Mouse (Mus musculus): ENCODE measurements at regions not wholly inside any gene's neighbourhood (a gene's known extent, or its start where the extent isn't known, plus 50 kb on each side); places are given as distances from the start of the nearest gene placed in this dataset.

GRCm38 (mm10) chr11:57432299-57432698, 86.1 kb downstream of the Fam114a2 start:
- Histone ChIP-seq H3K27me3 (ENCODE audit: control insufficient read depth, insufficient read depth, low read length) (no peaks in the 10 kb centered on the region), H3K4me2 (ENCODE audit: low read depth, low read length, severe bottlenecking) (no peak overlapping the region), H3K9ac (ENCODE audit: low read length) (no peak overlapping the region), H3K9me3 (ENCODE audit: control insufficient read depth, low read length) (no peaks in the 10 kb centered on the region), H3K4me1 (replicated peaks; ENCODE audit: control insufficient read depth, insufficient read depth, low read length) (no peaks in the 10 kb centered on the region), H3K36me3 (ENCODE audit: control insufficient read depth, insufficient read depth, low read length) (no peaks in the 10 kb centered on the region), H3K27ac (ENCODE audit: low read depth, low read length) (no peak overlapping the region), H3K4me3 (ENCODE audit: low read depth, low read length) (no peak overlapping the region)
- no peak for ATAC-seq (replicated peaks; ENCODE audit: low FRiP score)
- DNase-seq (ENCODE audit: low spot score), result no peak
- 76% methylated on average over 1 of the region's 1 CpGs for WGBS

- H3K4me1 ChIP-seq (replicated peaks; ENCODE audit: control insufficient read depth, insufficient read depth, low read length), result no peaks in the 10 kb centered on the region
- H3K9me3 ChIP-seq (ENCODE audit: control insufficient read depth, low read length), result no peaks in the 10 kb centered on the region
- no peak overlapping the region for H3K4me2 ChIP-seq (ENCODE audit: low read depth, low read length, severe bottlenecking)
- DNase-seq (ENCODE audit: low spot score) (no peak), ATAC-seq (replicated peaks; ENCODE audit: low FRiP score) (no peak)
- no peak overlapping the region for H3K4me3 ChIP-seq (ENCODE audit: low read depth, low read length)
- H3K27ac ChIP-seq (ENCODE audit: low read depth, low read length), result no peak overlapping the region
- no peaks in the 10 kb centered on the region for H3K36me3 ChIP-seq (ENCODE audit: control insufficient read depth, insufficient read depth, low read length)
- no peaks in the 10 kb centered on the region for H3K27me3 ChIP-seq (ENCODE audit: control insufficient read depth, insufficient read depth, low read length)
- no peak overlapping the region for H3K9ac ChIP-seq (ENCODE audit: low read length)
Observed at GRCm38 (mm10) chr11:57431886-57432285, 86.5 kb downstream of the Fam114a2 start.

- WGBS, result 68% methylated on average over 12 of the region's 12 CpGs
- peak; percentile 63 for DNase-seq (ENCODE audit: low spot score)
Observed at GRCm38 (mm10) chr11:57426046-57426805, 92.2 kb downstream of the Fam114a2 start.

GRCm38 (mm10) chr11:57419416-57419815, 99.0 kb downstream of the Fam114a2 start:
- Histone ChIP-seq H3K4me3 (ENCODE audit: low read depth, low read length) (no peak overlapping the region), H3K27me3 (ENCODE audit: control insufficient read depth, insufficient read depth, low read length) (no peaks in the 10 kb centered on the region), H3K9ac (ENCODE audit: low read length) (no peak overlapping the region), H3K36me3 (ENCODE audit: control insufficient read depth, insufficient read depth, low read length) (no peaks in the 10 kb centered on the region), H3K4me1 (replicated peaks; ENCODE audit: control insufficient read depth, insufficient read depth, low read length) (no peaks in the 10 kb centered on the region), H3K9me3 (ENCODE audit: control insufficient read depth, low read length) (no peaks in the 10 kb centered on the region), H3K4me2 (ENCODE audit: low read depth, low read length, severe bottlenecking) (no peak overlapping the region), H3K27ac (ENCODE audit: low read depth, low read length) (no peak overlapping the region)
- ATAC-seq (replicated peaks; ENCODE audit: low FRiP score) (no peak), DNase-seq (ENCODE audit: low spot score) (no peak)
- WGBS, result 69% methylated on average over 6 of the region's 6 CpGs

More at GRCm38 (mm10) chr11:57426046-57426805, 92.2 kb downstream of the Fam114a2 start:
- Histone ChIP-seq H3K9me3 (ENCODE audit: control insufficient read depth, low read length) (no peaks in the 10 kb centered on the region), H3K4me1 (replicated peaks; ENCODE audit: control insufficient read depth, insufficient read depth, low read length) (no peaks in the 10 kb centered on the region), H3K4me2 (ENCODE audit: low read depth, low read length, severe bottlenecking) (no peak overlapping the region), H3K9ac (ENCODE audit: low read length) (no peak overlapping the region), H3K27me3 (ENCODE audit: control insufficient read depth, insufficient read depth, low read length) (no peaks in the 10 kb centered on the region), H3K4me3 (ENCODE audit: low read depth, low read length) (no peak overlapping the region), H3K27ac (ENCODE audit: low read depth, low read length) (no peak overlapping the region), H3K36me3 (ENCODE audit: control insufficient read depth, insufficient read depth, low read length) (no peaks in the 10 kb centered on the region)
- ATAC-seq (replicated peaks; ENCODE audit: low FRiP score), result no peak

- 87% methylated on average over 11 of the region's 11 CpGs for WGBS
- no peak for DNase-seq (ENCODE audit: low spot score)
- H3K4me3 ChIP-seq (ENCODE audit: low read depth, low read length), result no peak overlapping the region
- H3K27ac ChIP-seq (ENCODE audit: low read depth, low read length), result no peak overlapping the region
- no peaks in the 10 kb centered on the region for H3K9me3 ChIP-seq (ENCODE audit: control insufficient read depth, low read length)
- H3K4me1 ChIP-seq (replicated peaks; ENCODE audit: control insufficient read depth, insufficient read depth, low read length), result no peaks in the 10 kb centered on the region
- H3K27me3 ChIP-seq (ENCODE audit: control insufficient read depth, insufficient read depth, low read length), result no peaks in the 10 kb centered on the region
- no peaks in the 10 kb centered on the region for H3K36me3 ChIP-seq (ENCODE audit: control insufficient read depth, insufficient read depth, low read length)
- no peak for ATAC-seq (replicated peaks; ENCODE audit: low FRiP score)
- no peak overlapping the region for H3K9ac ChIP-seq (ENCODE audit: low read length)
- H3K4me2 ChIP-seq (ENCODE audit: low read depth, low read length, severe bottlenecking), result no peak overlapping the region
Observed at GRCm38 (mm10) chr11:57416011-57416410, 102.4 kb downstream of the Fam114a2 start.

GRCm38 (mm10) chr11:57415167-57415566, 103.2 kb downstream of the Fam114a2 start:
- Histone ChIP-seq H3K36me3 (ENCODE audit: control insufficient read depth, insufficient read depth, low read length) (no peaks in the 10 kb centered on the region), H3K9ac (ENCODE audit: low read length) (no peak overlapping the region), H3K4me3 (ENCODE audit: low read depth, low read length) (no peak overlapping the region), H3K4me1 (replicated peaks; ENCODE audit: control insufficient read depth, insufficient read depth, low read length) (no peaks in the 10 kb centered on the region), H3K4me2 (ENCODE audit: low read depth, low read length, severe bottlenecking) (no peak overlapping the region), H3K27me3 (ENCODE audit: control insufficient read depth, insufficient read depth, low read length) (no peaks in the 10 kb centered on the region), H3K9me3 (ENCODE audit: control insufficient read depth, low read length) (no peaks in the 10 kb centered on the region), H3K27ac (ENCODE audit: low read depth, low read length) (no peak overlapping the region)
- no peak for ATAC-seq (replicated peaks; ENCODE audit: low FRiP score)
- no peak for DNase-seq (ENCODE audit: low spot score)
- 66% methylated on average over 5 of the region's 5 CpGs for WGBS

- Histone ChIP-seq H3K27me3 (ENCODE audit: control insufficient read depth, insufficient read depth, low read length) (no peaks in the 10 kb centered on the region), H3K4me1 (replicated peaks; ENCODE audit: control insufficient read depth, insufficient read depth, low read length) (no peaks in the 10 kb centered on the region), H3K9me3 (ENCODE audit: control insufficient read depth, low read length) (no peaks in the 10 kb centered on the region), H3K36me3 (ENCODE audit: control insufficient read depth, insufficient read depth, low read length) (no peaks in the 10 kb centered on the region), H3K27ac (ENCODE audit: low read depth, low read length) (no peak overlapping the region), H3K4me3 (ENCODE audit: low read depth, low read length) (no peak overlapping the region), H3K4me2 (ENCODE audit: low read depth, low read length, severe bottlenecking) (no peak overlapping the region), H3K9ac (ENCODE audit: low read length) (no peak overlapping the region)
- DNase-seq (ENCODE audit: low spot score) (no peak), ATAC-seq (replicated peaks; ENCODE audit: low FRiP score) (no peak)
- WGBS, result 57% methylated on average over 7 of the region's 7 CpGs
Observed at GRCm38 (mm10) chr11:57414697-57415096, 103.7 kb downstream of the Fam114a2 start.

GRCm38 (mm10) chr11:57413271-57413670, 105.1 kb downstream of the Fam114a2 start:
- H3K4me3 ChIP-seq (ENCODE audit: low read depth, low read length), result no peak overlapping the region
- H3K27ac ChIP-seq (ENCODE audit: low read depth, low read length), result no peak overlapping the region
- H3K9me3 ChIP-seq (ENCODE audit: control insufficient read depth, low read length), result no peaks in the 10 kb centered on the region
- no peaks in the 10 kb centered on the region for H3K4me1 ChIP-seq (replicated peaks; ENCODE audit: control insufficient read depth, insufficient read depth, low read length)
- H3K27me3 ChIP-seq (ENCODE audit: control insufficient read depth, insufficient read depth, low read length), result no peaks in the 10 kb centered on the region
- no peak for DNase-seq (ENCODE audit: low spot score)
- no peak for ATAC-seq (replicated peaks; ENCODE audit: low FRiP score)
- no peak overlapping the region for H3K9ac ChIP-seq (ENCODE audit: low read length)
- no peak overlapping the region for H3K4me2 ChIP-seq (ENCODE audit: low read depth, low read length, severe bottlenecking)
- no peaks in the 10 kb centered on the region for H3K36me3 ChIP-seq (ENCODE audit: control insufficient read depth, insufficient read depth, low read length)
- WGBS, result 75% methylated on average over 4 of the region's 4 CpGs

- Histone ChIP-seq H3K36me3 (ENCODE audit: control insufficient read depth, insufficient read depth, low read length) (no peaks in the 10 kb centered on the region), H3K4me2 (ENCODE audit: low read depth, low read length, severe bottlenecking) (no peak overlapping the region), H3K27me3 (ENCODE audit: control insufficient read depth, insufficient read depth, low read length) (no peaks in the 10 kb centered on the region), H3K9me3 (ENCODE audit: control insufficient read depth, low read length) (no peaks in the 10 kb centered on the region), H3K9ac (ENCODE audit: low read length) (no peak overlapping the region), H3K4me3 (ENCODE audit: low read depth, low read length) (no peak overlapping the region), H3K4me1 (replicated peaks; ENCODE audit: control insufficient read depth, insufficient read depth, low read length) (no peaks in the 10 kb centered on the region), H3K27ac (ENCODE audit: low read depth, low read length) (no peak overlapping the region)
- 88% methylated on average over 4 of the region's 4 CpGs for WGBS
- ATAC-seq (replicated peaks; ENCODE audit: low FRiP score) (no peak), DNase-seq (ENCODE audit: low spot score) (no peak)
Observed at GRCm38 (mm10) chr11:57412766-57413165, 105.7 kb downstream of the Fam114a2 start.

Data from forebrain, embryonic 11.5 days (tissue).